Comparison of ENCODE assay signal across 9 mouse cellular contexts in the genomic region with DNA sequence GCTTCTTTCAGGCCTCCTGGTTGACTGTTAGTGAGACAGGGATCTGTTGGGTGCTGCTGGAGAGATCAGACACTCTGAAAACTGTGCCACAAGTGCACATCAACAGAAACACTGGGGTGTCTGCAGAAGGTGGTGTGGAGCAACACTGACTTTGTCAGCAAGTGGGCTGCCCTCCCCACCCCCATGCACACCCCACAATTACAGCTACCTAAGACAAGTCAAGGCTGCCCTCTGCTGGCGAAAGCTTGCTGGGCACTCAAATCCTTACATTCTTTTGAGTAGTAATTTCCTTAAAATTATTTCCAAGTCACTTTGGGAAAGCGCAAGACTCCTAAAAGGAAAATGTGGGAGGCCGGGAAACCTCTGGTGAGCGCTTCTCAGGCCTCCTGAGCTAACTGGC. TPM values are rescaled to one million over a fixed set of nuclear protein-coding genes. Genes with fewer than 3 reads are reported as not detected.
DNase-seq lines count a peak whose midpoint lies in the region; ATAC-seq and TF ChIP-seq lines count a peak whose summit lies in the region.
"Had no signal": no experiment of that assay in that cellular context is flagged by ENCODE, and none has a peak within 500 bp of the region (broad histone marks: within the 10 kb centered on the region; RNA-seq: fewer than 3 reads in every experiment).

No protein-coding gene starts in this region.

- no peak overlapping the region for H3K4me3 ChIP-seq in liver, adult 2 months (ENCODE audit: insufficient read depth, low read depth, low read length)
- H3K4me3 ChIP-seq in liver, embryonic 11.5 days (ENCODE audit: low read depth, low read length): no peak overlapping the region
- no peak overlapping the region for H3K4me3 ChIP-seq in embryonic facial prominence, embryonic 13.5 days
- no peak overlapping the region for H3K4me3 ChIP-seq in lung, adult 2 months (replicated peaks; ENCODE audit: extremely low read depth, low read depth, low read length)
- H3K4me3 ChIP-seq in small intestine, adult 2 months (ENCODE audit: low read depth, low read length): no peak overlapping the region
- H3K4me3 ChIP-seq: heart, embryonic 15.5 days had no signal

- no peaks in the 10 kb centered on the region for H3K9me3 ChIP-seq in liver, embryonic 11.5 days (ENCODE audit: control insufficient read depth, low read length)
- H3K9me3 ChIP-seq in embryonic facial prominence, embryonic 13.5 days: no peaks in the 10 kb centered on the region
- H3K9me3 ChIP-seq: heart, embryonic 15.5 days had no signal

- H3K79me2 ChIP-seq in liver, adult 2 months (ENCODE audit: control insufficient read depth, insufficient read depth, low read length): peaks cover 8% of the 10 kb centered on the region; the same call in 1 of the 2 replicates

- ATAC-seq in liver, embryonic 11.5 days (replicated peaks; ENCODE audit: low FRiP score): no peak
- no peak for ATAC-seq in embryonic facial prominence, embryonic 13.5 days (ENCODE audit: insufficient number of reproducible peaks, insufficient read depth, low FRiP score, low TSS enrichment, low read depth)
- no peak for ATAC-seq in erythroblast, adult 5-6 weeks (replicated peaks; ENCODE audit: low FRiP score, poor library complexity, severe bottlenecking)

- no peaks in the 10 kb centered on the region for H3K27me3 ChIP-seq in liver, adult 2 months (ENCODE audit: control insufficient read depth, insufficient read depth, low read length)
- no peaks in the 10 kb centered on the region; the same call in 1 of the 2 replicates for H3K27me3 ChIP-seq in liver, embryonic 11.5 days (replicated peaks; ENCODE audit: control insufficient read depth, insufficient read depth, low read length)
- no peaks in the 10 kb centered on the region for H3K27me3 ChIP-seq in embryonic facial prominence, embryonic 13.5 days
- H3K27me3 ChIP-seq in small intestine, adult 2 months (ENCODE audit: control insufficient read depth, insufficient read depth, low read length): no peaks in the 10 kb centered on the region
- H3K27me3 ChIP-seq: heart, embryonic 15.5 days had no signal

- DNase-seq in liver, adult 2 months (ENCODE audit: extremely low read depth, low read depth, low spot score): peak; percentile 47
- DNase-seq in liver, embryonic 11.5 days (ENCODE audit: low spot score): no peak
- peak; percentile 66 for DNase-seq in adipocyte (ENCODE audit: low spot score)
- DNase-seq in kidney, postnatal 10 days: peak; percentile 90
- DNase-seq in lung, adult 2 months: peak; percentile 64

- WGBS in liver, adult 2 months: 13% methylated on average over 4 of the region's 4 CpGs
- WGBS in liver, embryonic 11.5 days: 14% methylated on average over 4 of the region's 4 CpGs
- 4% methylated on average over 4 of the region's 4 CpGs for WGBS in embryonic facial prominence, embryonic 13.5 days
- 12% methylated on average over 4 of the region's 4 CpGs for WGBS in lung, adult 2 months
- WGBS in small intestine, adult 2 months: 17% methylated on average over 4 of the region's 4 CpGs

- no peak overlapping the region for H3K4me2 ChIP-seq in liver, embryonic 11.5 days
- no peak overlapping the region for H3K4me2 ChIP-seq in embryonic facial prominence, embryonic 13.5 days
- H3K4me2 ChIP-seq: heart, embryonic 15.5 days had no signal

- H3K36me3 ChIP-seq in liver, adult 2 months (ENCODE audit: control insufficient read depth, insufficient read depth, low read length): no peaks in the 10 kb centered on the region
- H3K36me3 ChIP-seq in liver, embryonic 11.5 days (ENCODE audit: control insufficient read depth, insufficient read depth, low read length): no peaks in the 10 kb centered on the region
- H3K36me3 ChIP-seq in embryonic facial prominence, embryonic 13.5 days: no peaks in the 10 kb centered on the region
- H3K36me3 ChIP-seq in small intestine, adult 2 months (ENCODE audit: control insufficient read depth, insufficient read depth, low read length): no peaks in the 10 kb centered on the region
- H3K36me3 ChIP-seq: heart, embryonic 15.5 days had no signal

- peak; percentile 88 for TF ChIP-seq CTCF in liver, adult 2 months (IDR thresholded peaks at IDR 0.05; ENCODE audit: low read depth, low read length)
- TF ChIP-seq CTCF in lung, adult 2 months (IDR thresholded peaks at IDR 0.05; ENCODE audit: insufficient read depth, low read length): peak; percentile 84
- TF ChIP-seq CTCF in small intestine, adult 2 months (IDR thresholded peaks at IDR 0.05; ENCODE audit: extremely low read depth, insufficient read length, insufficient replicate concordance, low read depth, low read length): peak; percentile 89; the same call in 1 of the 2 replicates

- no peak overlapping the region for H3K27ac ChIP-seq in liver, adult 2 months (replicated peaks; ENCODE audit: insufficient read depth, low read depth, low read length)
- no peak overlapping the region for H3K27ac ChIP-seq in liver, embryonic 11.5 days (ENCODE audit: low read depth, low read length)
- 0 out of 2 replicates have a peak overlapping the region, but pooled peaks have one; percentile 29 for H3K27ac ChIP-seq in embryonic facial prominence, embryonic 13.5 days
- H3K27ac ChIP-seq in small intestine, adult 2 months (ENCODE audit: insufficient read depth, low read depth, low read length): no peak overlapping the region
- H3K27ac ChIP-seq: heart, embryonic 15.5 days had no signal

- H3K4me1 ChIP-seq in liver, adult 2 months (ENCODE audit: control insufficient read depth, insufficient read depth, low read length): peaks cover 6% of the 10 kb centered on the region
- H3K4me1 ChIP-seq in liver, embryonic 11.5 days (replicated peaks; ENCODE audit: control insufficient read depth, insufficient read depth, low read length): peaks cover 2% of the 10 kb centered on the region; the same call in 1 of the 2 replicates
- peaks cover 16% of the 10 kb centered on the region for H3K4me1 ChIP-seq in embryonic facial prominence, embryonic 13.5 days
- peaks cover 7% of the 10 kb centered on the region for H3K4me1 ChIP-seq in lung, adult 2 months (ENCODE audit: control insufficient read depth, insufficient read depth, low read length)
- peaks cover 2% of the 10 kb centered on the region; the same call in 1 of the 2 replicates for H3K4me1 ChIP-seq in small intestine, adult 2 months (ENCODE audit: control insufficient read depth, insufficient read depth, insufficient read length, low read length)

- no peak for TF ChIP-seq POLR2A in liver, adult 2 months (IDR thresholded peaks at IDR 0.05; ENCODE audit: extremely low read depth, insufficient read depth, low read length)
- no peak for TF ChIP-seq POLR2A in lung, adult 2 months (IDR thresholded peaks at IDR 0.05; ENCODE audit: borderline replicate concordance, extremely low read depth, low read depth, low read length)
- TF ChIP-seq POLR2A in small intestine, adult 2 months (IDR thresholded peaks at IDR 0.05; ENCODE audit: low read depth, low read length): no peak

- no peak overlapping the region for H3K9ac ChIP-seq in liver, adult 2 months (ENCODE audit: low read depth, low read length)
- no peak overlapping the region for H3K9ac ChIP-seq in liver, embryonic 11.5 days (ENCODE audit: low read depth, low read length)
- H3K9ac ChIP-seq in embryonic facial prominence, embryonic 13.5 days: 0 out of 2 replicates have a peak overlapping the region, but pooled peaks have one; percentile 4
- H3K9ac ChIP-seq: heart, embryonic 15.5 days had no signal

RNA-seq across cellular contexts. Expression of a gene that starts 3.7 kb away (rescaled TPM):
- total RNA-seq in liver, adult 2 months (2014; rRNA removed): 13.1 and 17.8 TPM in 2 replicates
- 25.3 and 31.9 TPM in 2 replicates for polyA plus RNA-seq in liver, adult 2 months (2012; rRNA removed)
- 172 and 181 TPM in 2 replicates for polyA plus RNA-seq in liver, embryonic 11.5 days (2014; fragmentation: Nextera tagmentation; extraction: Ambion mirVana)
- polyA plus RNA-seq in embryonic facial prominence, embryonic 13.5 days (2015; fragmentation: Nextera tagmentation; extraction: Ambion mirVana): 137 and 148 TPM in 2 replicates
- 40.2 and 46.8 TPM in 2 replicates for polyA plus RNA-seq in lung, adult 2 months (2012; rRNA removed)
- polyA plus RNA-seq in small intestine, adult 2 months (2012; rRNA removed): 20.5 and 33.1 TPM in 2 replicates
- total RNA-seq in erythroblast, adult 5-6 weeks (2015; ENCODE audit: low replicate concordance): 46.4 and 52.5 TPM in 2 replicates
- 59.4 and 91.0 TPM in 2 replicates for total RNA-seq in erythroblast, adult 5-6 weeks (2017; ENCODE audit: low replicate concordance)

RNA-seq across cellular contexts. Expression of a gene that starts 18.7 kb away (rescaled TPM):
- total RNA-seq in liver, adult 2 months (2014; rRNA removed): under 0.01 and 0.07 TPM in 2 replicates
- polyA plus RNA-seq in liver, adult 2 months (2012; rRNA removed): not detected in 2 replicates
- 0.13 TPM in 1 of 2 replicates, not detected in the other for polyA plus RNA-seq in liver, embryonic 11.5 days (2014; fragmentation: Nextera tagmentation; extraction: Ambion mirVana)
- polyA plus RNA-seq in embryonic facial prominence, embryonic 13.5 days (2015; fragmentation: Nextera tagmentation; extraction: Ambion mirVana): 2.8 and 3.9 TPM in 2 replicates
- 0.14 and 0.15 TPM in 2 replicates for polyA plus RNA-seq in lung, adult 2 months (2012; rRNA removed)
- polyA plus RNA-seq in small intestine, adult 2 months (2012; rRNA removed): 0.05 and 0.25 TPM in 2 replicates
- total RNA-seq in erythroblast, adult 5-6 weeks (2015; ENCODE audit: low replicate concordance): not detected in 2 replicates
- not detected in 2 replicates for total RNA-seq in erythroblast, adult 5-6 weeks (2017; ENCODE audit: low replicate concordance)
- polyA plus RNA-seq: heart, embryonic 15.5 days had no signal

RNA-seq across cellular contexts. Expression of a gene that starts 24.1 kb away (rescaled TPM):
- 0.55 and 0.74 TPM in 2 replicates for total RNA-seq in liver, adult 2 months (2014; rRNA removed)
- 6.4 and 11.1 TPM in 2 replicates for polyA plus RNA-seq in liver, adult 2 months (2012; rRNA removed)
- 209 and 222 TPM in 2 replicates for polyA plus RNA-seq in liver, embryonic 11.5 days (2014; fragmentation: Nextera tagmentation; extraction: Ambion mirVana)
- polyA plus RNA-seq in embryonic facial prominence, embryonic 13.5 days (2015; fragmentation: Nextera tagmentation; extraction: Ambion mirVana): 24.2 and 25.8 TPM in 2 replicates
- polyA plus RNA-seq in lung, adult 2 months (2012; rRNA removed): 89.5 and 92.5 TPM in 2 replicates
- 87.9 and 148 TPM in 2 replicates for polyA plus RNA-seq in small intestine, adult 2 months (2012; rRNA removed)
- 1,075 and 1,106 TPM in 2 replicates for total RNA-seq in erythroblast, adult 5-6 weeks (2015; ENCODE audit: low replicate concordance)
- total RNA-seq in erythroblast, adult 5-6 weeks (2017; ENCODE audit: low replicate concordance): 502 and 855 TPM in 2 replicates

RNA-seq across cellular contexts. Expression of a gene that starts 56.1 kb away (rescaled TPM):
- 0.55 and 0.74 TPM in 2 replicates for total RNA-seq in liver, adult 2 months (2014; rRNA removed)
- 1.7 and 2.4 TPM in 2 replicates for polyA plus RNA-seq in liver, adult 2 months (2012; rRNA removed)
- polyA plus RNA-seq in liver, embryonic 11.5 days (2014; fragmentation: Nextera tagmentation; extraction: Ambion mirVana): 7.9 and 9.1 TPM in 2 replicates
- 41.6 and 43.6 TPM in 2 replicates for polyA plus RNA-seq in embryonic facial prominence, embryonic 13.5 days (2015; fragmentation: Nextera tagmentation; extraction: Ambion mirVana)
- polyA plus RNA-seq in lung, adult 2 months (2012; rRNA removed): 3.2 and 5.3 TPM in 2 replicates
- polyA plus RNA-seq in small intestine, adult 2 months (2012; rRNA removed): 15.3 and 23.5 TPM in 2 replicates
- not detected in 2 replicates for total RNA-seq in erythroblast, adult 5-6 weeks (2015; ENCODE audit: low replicate concordance)
- total RNA-seq in erythroblast, adult 5-6 weeks (2017; ENCODE audit: low replicate concordance): 0.26 TPM in 1 of 2 replicates, not detected in the other
